Mouse (Mus musculus) heart, postnatal 0 days (tissue): ENCODE results near the gene Prkcb.

Experiments
- CTCF ChIP-seq: IDR thresholded peaks from 2 replicates; pipeline ENCODE4 v1.5.1; 2016; ENCODE audit warnings: antibody characterized with exemption, control low read depth, low read depth
- EP300 ChIP-seq: IDR thresholded peaks from 2 replicates; pipeline ENCODE4 v1.6.1; 2016; ENCODE audit warnings: antibody characterized with exemption, low read depth

DNA sequence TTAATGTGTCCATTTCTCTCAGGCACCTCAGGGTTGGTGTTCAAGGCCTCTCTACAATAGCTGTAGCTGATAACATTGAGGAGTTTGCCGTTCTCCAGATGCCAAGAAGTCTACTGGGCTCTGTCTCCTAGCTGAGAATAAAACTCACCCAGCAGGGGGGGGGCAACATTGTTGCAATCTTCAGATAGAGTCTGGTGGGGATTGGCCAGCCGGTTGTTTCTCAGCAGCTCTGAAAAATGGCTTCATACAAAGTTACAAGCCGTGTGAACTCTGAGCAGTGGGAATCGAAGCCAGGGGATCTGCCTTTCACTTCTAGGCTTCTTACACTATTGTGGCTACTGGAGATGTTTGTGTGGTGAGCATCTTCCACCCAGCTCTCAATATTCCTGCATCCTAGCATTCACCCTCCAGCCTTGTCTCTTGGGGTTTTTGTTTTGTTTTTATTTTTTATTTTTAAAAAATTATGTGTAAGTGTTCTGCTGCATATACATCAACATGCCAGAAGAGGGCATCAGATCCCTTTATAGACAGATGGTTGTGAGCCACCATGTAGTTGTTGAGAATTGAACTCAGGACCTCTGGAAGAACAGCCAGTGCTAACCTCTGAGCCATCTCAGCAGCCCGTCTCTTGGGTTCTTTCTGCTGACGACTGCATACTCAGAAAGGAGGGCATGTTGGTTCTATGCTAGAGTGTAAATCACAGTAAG lies 48.0 kb upstream of the Prkcb start:
- TF ChIP-seq CTCF (no peak), EP300 (no peak)
